Mouse (Mus musculus) liver, embryonic 13.5 days (tissue): Measurements from ENCODE around the gene Hist1h1t. TPM values are rescaled to one million over a fixed set of nuclear protein-coding genes. Genes with fewer than 3 reads are reported as not detected.
"Not testable (repeated sequence)": the region's sequence is repeated elsewhere in the genome, so short reads cannot be mapped to it uniquely, and the experiment has no call there.

Source experiments
- ATAC-seq: fragments of 200-750 bp; cut with Nextera tagmentation; 2 replicates; pipeline ENCODE4 v1.8.0; 2017; ENCODE audit warnings: low read depth, mild to moderate bottlenecking, moderate number of reproducible peaks, moderate library complexity
- DNase-seq: peaks from one replicate; pipeline ENCODE4 v3.0.0; 2022
- H3K27ac ChIP-seq: fragments of 300-500 bp; sonication (generic); 2 replicates; pipeline ENCODE4 v1.5.1; 2015; ENCODE audit warnings: moderate library complexity, mild to moderate bottlenecking, inconsistent platforms
- H3K27me3 ChIP-seq: fragments of 300-500 bp; sonication (generic); 2 replicates; pipeline ENCODE4 v1.6.1; 2015; ENCODE audit warnings: mild to moderate bottlenecking, inconsistent platforms
- H3K36me3 ChIP-seq: fragments of 300-500 bp; sonication (generic); 2 replicates; pipeline ENCODE4 v1.6.1; 2015; ENCODE audit warnings: mild to moderate bottlenecking, inconsistent platforms
- H3K4me1 ChIP-seq: fragments of 300-500 bp; sonication (generic); replicated peaks from 2 replicates; pipeline ENCODE4 v1.6.1; 2015; ENCODE audit warnings: inconsistent platforms
- H3K4me2 ChIP-seq: fragments of 300-500 bp; sonication (generic); 2 replicates; pipeline ENCODE4 v1.6.1; 2015; ENCODE audit warnings: inconsistent platforms, mild to moderate bottlenecking, moderate library complexity
- H3K4me3 ChIP-seq: fragments of 300-500 bp; sonication (generic); replicated peaks from 2 replicates; pipeline ENCODE4 v1.5.1; 2015; ENCODE audit warnings: mild to moderate bottlenecking, inconsistent platforms
- H3K9ac ChIP-seq: fragments of 300-500 bp; sonication (generic); 2 replicates; pipeline ENCODE4 v1.6.1; 2015; ENCODE audit warnings: mild to moderate bottlenecking, inconsistent platforms
- H3K9me3 ChIP-seq: fragments of 300-500 bp; sonication (generic); replicated peaks from 2 replicates; pipeline ENCODE4 v1.6.1; 2016; ENCODE audit warnings: inconsistent platforms
- WGBS: fragments of 180-500 bp; shearing (Covaris S2); methylation state at CpG from one replicate; pipeline ENCODE4 v1.1.7; 2015; ENCODE audit not compliant: insufficient replicate concordance; 5-methylcytosine and 5-hydroxymethylcytosine counted together
- polyA plus RNA-seq: library from polyadenylated mRNA; unstranded; fragments of >200 nt; fragmentation: Nextera tagmentation; extraction: Ambion mirVana; gene quantifications from 2 replicates; pipeline ENCODE4 v1.2.1, GENCODE M21; 2015

The Hist1h1t gene
- polyA plus RNA-seq, 1 experiment from 2014 or later = not detected

DNA sequence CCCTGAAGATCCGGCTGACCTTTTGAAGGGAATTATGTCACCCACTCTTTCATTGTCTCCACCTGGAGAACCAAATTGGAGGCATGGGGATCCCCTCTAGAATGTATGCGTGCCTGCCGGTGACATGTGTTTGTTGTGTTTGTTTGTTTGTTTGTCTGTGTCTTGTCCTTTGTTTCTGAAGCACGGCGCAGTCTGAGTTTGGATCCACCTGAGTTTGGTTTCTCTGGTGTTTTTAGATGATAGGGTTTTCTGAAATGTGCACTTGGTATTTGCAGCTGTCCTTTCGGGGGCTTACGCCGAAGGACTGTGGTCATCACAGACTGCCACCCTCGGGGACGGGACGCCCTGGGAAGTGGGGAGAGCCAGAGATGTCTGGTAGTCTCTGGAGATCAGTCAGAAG, 21.6 kb downstream of the Hist1h1t start:
- Histone ChIP-seq H3K9ac (no peak overlapping the region), H3K4me2 (no peak overlapping the region), H3K27me3 (no peaks in the 10 kb centered on the region), H3K27ac (peak overlapping the region; percentile 5; the same call in 1 of the 2 replicates), H3K4me1 (0 out of 2 replicates have a peak, but pooled peaks cover 4% of the 10 kb centered on the region), H3K9me3 (no peaks in the 10 kb centered on the region), H3K36me3 (no peaks in the 10 kb centered on the region), H3K4me3 (no peak overlapping the region)
- WGBS = 49% methylated on average over 11 of the region's 11 CpGs
- no peak for DNase-seq
- no peak for ATAC-seq

DNA sequence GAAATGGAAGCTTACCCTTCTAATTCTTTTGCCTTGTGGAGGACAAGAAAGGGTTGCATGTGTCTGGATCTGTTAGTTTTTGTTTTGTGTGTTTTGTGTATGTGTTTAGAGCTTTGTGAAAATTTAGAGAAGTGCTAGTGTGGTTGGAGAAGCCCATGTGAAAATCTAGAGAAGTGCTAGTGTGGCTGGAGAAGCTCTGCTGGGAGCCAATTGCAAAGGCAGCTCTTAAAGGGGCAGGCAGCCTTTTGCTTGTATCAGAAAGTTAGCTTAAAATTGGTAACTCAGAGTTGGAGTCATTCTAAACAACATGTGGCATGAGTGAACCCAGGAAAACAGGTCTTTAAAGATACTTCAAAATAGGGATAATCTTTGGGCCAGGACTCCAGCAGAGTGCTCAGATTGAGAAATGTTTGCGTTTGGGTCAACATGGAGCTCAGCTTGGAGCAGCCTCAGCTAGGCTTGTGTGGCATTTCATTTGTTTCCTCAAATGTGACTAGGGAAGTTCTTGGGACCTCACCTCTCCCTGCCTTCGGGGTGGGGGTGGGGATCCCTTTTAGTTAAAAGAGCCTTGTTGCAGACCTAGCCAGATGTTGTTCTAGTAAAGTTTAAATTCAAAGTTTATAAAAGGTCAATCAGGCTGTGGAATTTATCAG, 22.1 kb downstream of the Hist1h1t start:
- H3K27ac ChIP-seq = peak overlapping the region; percentile 5; the same call in 1 of the 2 replicates
- DNase-seq, H3K36me3 ChIP-seq, H3K4me1 ChIP-seq, H3K9ac ChIP-seq, ATAC-seq, H3K4me3 ChIP-seq, H3K9me3 ChIP-seq, H3K4me2 ChIP-seq, H3K27me3 ChIP-seq: not testable (repeated sequence)
- 12% methylated on average over 2 of the region's 2 CpGs for WGBS

GRCm38 (mm10) chr13:23724239-23724638, 28.6 kb downstream of the Hist1h1t start:
- H3K4me2 ChIP-seq = no peak overlapping the region
- WGBS = 49% methylated on average over 4 of the region's 4 CpGs
- H3K27me3 ChIP-seq = no peaks in the 10 kb centered on the region
- H3K4me3 ChIP-seq = no peak overlapping the region
- peak overlapping the region; percentile 17; the same call in 1 of the 2 replicates for H3K9ac ChIP-seq
- H3K4me1 ChIP-seq = peaks cover 46% of the 10 kb centered on the region
- H3K27ac ChIP-seq = no peak overlapping the region
- peak; percentile 66 for ATAC-seq
- H3K9me3 ChIP-seq = no peaks in the 10 kb centered on the region
- H3K36me3 ChIP-seq = no peaks in the 10 kb centered on the region
- DNase-seq = no peak

DNA sequence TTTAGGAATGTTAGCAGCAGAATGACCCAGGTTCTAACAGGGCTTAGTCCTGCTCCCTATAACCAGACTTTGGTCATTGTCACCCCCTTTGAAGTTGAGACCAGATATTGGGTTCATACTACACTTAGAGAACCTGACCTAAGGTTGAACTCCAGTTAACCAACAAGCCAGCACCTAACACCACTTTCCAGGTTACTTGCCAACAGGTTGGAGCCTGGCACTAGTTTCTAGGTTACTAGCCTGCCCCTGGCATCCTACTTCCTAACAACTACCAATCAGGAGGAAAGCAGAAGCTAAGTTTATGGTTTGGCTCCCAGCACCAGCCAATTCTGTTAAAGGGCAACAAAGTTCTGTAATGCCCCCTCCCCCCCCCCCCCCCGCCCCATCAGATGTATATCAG, 29.6 kb downstream of the Hist1h1t start:
- no peak overlapping the region for H3K4me2 ChIP-seq
- DNase-seq (no peak), ATAC-seq (no peak)
- H3K9ac ChIP-seq = no peak overlapping the region
- H3K36me3 ChIP-seq = no peaks in the 10 kb centered on the region
- WGBS = 14% methylated on average over 1 of the region's 1 CpGs
- H3K27ac ChIP-seq = no peak overlapping the region
- H3K27me3 ChIP-seq = no peaks in the 10 kb centered on the region
- H3K9me3 ChIP-seq = no peaks in the 10 kb centered on the region
- peaks cover 54% of the 10 kb centered on the region for H3K4me1 ChIP-seq
- H3K4me3 ChIP-seq = no peak overlapping the region

DNA sequence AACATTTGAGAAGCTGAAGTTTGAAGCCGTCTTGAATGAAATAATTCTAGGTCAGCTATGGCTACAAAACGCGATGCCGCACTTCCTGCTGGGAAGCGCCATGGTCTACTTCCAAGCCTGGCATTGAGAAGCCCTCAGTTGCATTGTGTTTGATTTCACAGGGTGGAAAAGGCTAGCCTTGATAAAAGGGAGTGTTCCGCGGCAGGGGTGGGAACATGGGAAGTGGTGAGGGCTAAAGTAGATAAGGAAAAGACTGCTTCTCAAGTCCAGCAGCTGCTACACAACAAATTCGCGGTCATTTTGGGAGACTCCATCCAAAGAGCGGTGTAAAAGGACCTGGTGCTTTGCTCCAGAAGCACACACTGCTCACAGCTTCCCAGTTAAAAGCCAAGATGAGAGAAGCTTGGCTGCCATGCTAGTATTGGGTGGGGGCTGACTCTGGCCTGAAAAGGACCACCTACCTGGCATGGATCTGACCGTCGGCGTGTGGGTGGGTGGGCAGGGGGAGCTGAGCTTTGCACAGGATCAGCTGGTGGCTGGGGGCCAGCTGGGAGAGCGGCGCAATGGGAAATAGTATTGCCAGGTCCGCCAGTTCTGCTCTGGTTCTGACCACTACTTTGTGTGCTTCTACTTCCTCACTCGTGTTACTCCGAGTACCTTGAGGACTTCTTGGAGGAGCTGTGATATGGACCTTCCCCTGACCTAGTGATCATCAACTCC, 33.0 kb downstream of the Hist1h1t start:
- no peak for ATAC-seq
- peaks cover 54% of the 10 kb centered on the region for H3K4me1 ChIP-seq
- peak overlapping the region; percentile 46; the same call in 1 of the 2 replicates for H3K9ac ChIP-seq
- H3K36me3 ChIP-seq = no peaks in the 10 kb centered on the region
- DNase-seq = no peak
- no peaks in the 10 kb centered on the region for H3K27me3 ChIP-seq
- H3K27ac ChIP-seq = peak overlapping the region; percentile 10
- WGBS = 48% methylated on average over 18 of the region's 18 CpGs
- no peak overlapping the region for H3K4me3 ChIP-seq
- no peaks in the 10 kb centered on the region for H3K9me3 ChIP-seq
- peak overlapping the region; percentile 35 for H3K4me2 ChIP-seq

DNA sequence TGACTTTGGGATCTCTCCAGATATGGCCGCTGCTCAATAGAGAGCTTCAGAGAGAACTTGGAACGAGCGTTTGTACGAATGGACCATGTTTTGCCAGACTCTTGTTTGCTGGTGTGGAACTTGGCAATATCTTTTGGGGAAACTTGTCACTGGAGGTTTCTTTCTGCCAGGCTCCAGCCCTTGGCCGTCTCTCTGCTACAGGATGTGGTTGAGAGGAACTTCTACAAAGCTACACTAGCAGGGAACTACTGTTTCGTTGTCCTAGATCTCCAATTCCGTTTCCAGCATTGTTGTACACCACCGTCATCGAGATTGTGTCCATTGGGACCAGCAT, 33.5 kb downstream of the Hist1h1t start:
- ATAC-seq = no peak
- Histone ChIP-seq H3K36me3 (no peaks in the 10 kb centered on the region), H3K27ac (peak overlapping the region; percentile 10; the same call in 1 of the 2 replicates), H3K4me1 (peaks cover 49% of the 10 kb centered on the region), H3K4me3 (no peak overlapping the region), H3K9me3 (no peaks in the 10 kb centered on the region), H3K27me3 (no peaks in the 10 kb centered on the region), H3K4me2 (peak overlapping the region; percentile 35; the same call in 1 of the 2 replicates), H3K9ac (0 out of 2 replicates have a peak overlapping the region, but pooled peaks have one; percentile 9)
- DNase-seq = no peak
- 49% methylated on average over 9 of the region's 9 CpGs for WGBS

DNA sequence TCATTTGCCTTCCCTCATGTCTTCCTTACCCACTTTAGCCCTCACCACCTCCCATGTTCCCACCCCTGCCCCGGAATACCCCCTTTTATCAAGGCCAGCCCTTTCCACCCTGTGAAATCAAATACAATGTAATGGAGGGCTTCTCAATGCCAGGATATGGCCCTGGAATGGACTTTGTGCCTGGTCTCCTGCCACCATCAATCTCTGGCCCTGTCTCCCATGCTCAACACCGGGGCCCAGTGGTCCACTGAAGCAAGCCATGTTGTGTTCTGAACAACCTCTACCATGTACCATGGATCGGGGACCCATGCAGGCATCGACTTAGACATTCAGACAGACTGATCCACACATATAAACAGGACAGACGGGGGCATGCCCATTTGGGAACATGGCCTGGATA, 34.1 kb downstream of the Hist1h1t start:
- H3K9me3 ChIP-seq = no peaks in the 10 kb centered on the region
- 81% methylated on average over 5 of the region's 5 CpGs for WGBS
- H3K36me3 ChIP-seq = no peaks in the 10 kb centered on the region
- peak overlapping the region; percentile 21; the same call in 1 of the 2 replicates for H3K27ac ChIP-seq
- peak; percentile 5; the same call in 1 of the 2 replicates for ATAC-seq
- H3K4me1 ChIP-seq = peaks cover 43% of the 10 kb centered on the region
- no peak overlapping the region for H3K4me2 ChIP-seq
- peak overlapping the region; percentile 9; the same call in 1 of the 2 replicates for H3K9ac ChIP-seq
- H3K27me3 ChIP-seq = no peaks in the 10 kb centered on the region
- no peak overlapping the region for H3K4me3 ChIP-seq
- no peak for DNase-seq

- Histone ChIP-seq H3K4me3 (no peak overlapping the region), H3K9me3 (no peaks in the 10 kb centered on the region), H3K36me3 (no peaks in the 10 kb centered on the region), H3K27ac (no peak overlapping the region), H3K27me3 (no peaks in the 10 kb centered on the region), H3K4me1 (peaks cover 37% of the 10 kb centered on the region), H3K4me2 (no peak overlapping the region), H3K9ac (no peak overlapping the region)
- 53% methylated on average over 8 of the region's 8 CpGs for WGBS
- ATAC-seq = peak; percentile 62; the same call in 1 of the 2 replicates
- no peak for DNase-seq
Measured at GRCm38 (mm10) chr13:23730479-23730878, 34.9 kb downstream of the Hist1h1t start.

DNA sequence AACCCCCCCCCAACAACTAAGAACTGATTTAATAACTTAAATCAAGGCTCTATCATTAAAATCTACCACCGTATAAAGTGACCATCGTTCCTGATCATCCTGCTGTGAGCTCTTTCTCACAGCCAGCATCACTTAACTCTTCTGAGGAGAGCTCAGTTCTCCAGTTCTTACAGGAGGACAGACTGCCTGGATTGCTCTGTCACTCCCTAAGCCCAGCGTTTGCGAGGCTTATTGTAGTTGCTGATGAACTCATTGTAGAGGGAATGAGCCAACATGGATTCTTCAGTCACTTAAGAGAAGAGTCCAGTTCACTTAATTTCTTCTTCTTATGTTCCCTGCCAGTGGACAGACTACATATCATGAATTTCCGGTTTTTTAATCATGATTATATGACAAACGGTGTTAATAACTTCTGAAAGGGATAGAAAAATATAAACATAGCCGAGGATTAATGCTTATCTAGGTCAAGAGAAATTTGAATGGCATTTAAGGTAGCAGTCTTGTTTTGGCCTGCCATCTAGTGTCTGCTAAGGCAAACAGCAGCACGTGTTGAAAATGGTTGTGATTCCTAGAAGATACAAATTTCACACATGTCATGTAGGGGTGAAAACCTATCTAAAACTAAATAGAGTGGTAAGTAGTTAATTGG, 36.7 kb downstream of the Hist1h1t start:
- Histone ChIP-seq H3K4me3 (no peak overlapping the region), H3K27ac (no peak overlapping the region), H3K9me3 (no peaks in the 10 kb centered on the region), H3K4me2 (no peak overlapping the region), H3K4me1 (peaks cover 37% of the 10 kb centered on the region), H3K36me3 (no peaks in the 10 kb centered on the region), H3K27me3 (no peaks in the 10 kb centered on the region), H3K9ac (no peak overlapping the region)
- ATAC-seq = no peak
- no peak for DNase-seq
- WGBS = 24% methylated on average over 8 of the region's 8 CpGs

GRCm38 (mm10) chr13:23737091-23737490, 41.5 kb downstream of the Hist1h1t start:
- H3K27ac ChIP-seq = peak overlapping the region; percentile 100
- no peaks in the 10 kb centered on the region for H3K9me3 ChIP-seq
- no peak overlapping the region for H3K4me3 ChIP-seq
- H3K4me1 ChIP-seq = peaks cover 24% of the 10 kb centered on the region
- 86% methylated on average over 5 of the region's 5 CpGs for WGBS
- no peak overlapping the region for H3K4me2 ChIP-seq
- DNase-seq (no peak), ATAC-seq (no peak)
- no peaks in the 10 kb centered on the region for H3K27me3 ChIP-seq
- no peaks in the 10 kb centered on the region for H3K36me3 ChIP-seq
- peak overlapping the region; percentile 17; the same call in 1 of the 2 replicates for H3K9ac ChIP-seq

- H3K36me3 ChIP-seq = no peaks in the 10 kb centered on the region
- peak overlapping the region; percentile 92 for H3K9ac ChIP-seq
- H3K4me3 ChIP-seq = peak overlapping the region; percentile 65
- ATAC-seq = no peak
- DNase-seq = no peak
- peaks cover 31% of the 10 kb centered on the region for H3K4me1 ChIP-seq
- H3K27me3 ChIP-seq = no peaks in the 10 kb centered on the region
- peak overlapping the region; percentile 82 for H3K4me2 ChIP-seq
- H3K27ac ChIP-seq = peak overlapping the region; percentile 100
- no peaks in the 10 kb centered on the region for H3K9me3 ChIP-seq
- 18% methylated on average over 4 of the region's 4 CpGs for WGBS
Measured at GRCm38 (mm10) chr13:23738041-23738440, 42.4 kb downstream of the Hist1h1t start.
